Mouse (Mus musculus): ENCODE results near the gene Sesn1. TPM values are rescaled to one million over a fixed set of nuclear protein-coding genes. Genes with fewer than 3 reads are reported as not detected.
A peak's percentile ranks its signal among the peaks of the same experiment; 100 is the strongest.

Gene Sesn1
- polyA plus RNA-seq, 1 experiment, result 55.4 TPM

GRCm38 (mm10) chr10:41952850-41953527, 143.3 kb downstream of the Sesn1 start:
- Histone ChIP-seq H3K27ac (ENCODE audit: insufficient read depth, low read depth, low read length) (peak overlapping the region; percentile 56), H3K36me3 (ENCODE audit: control insufficient read depth, insufficient read depth, low read length) (no peaks in the 10 kb centered on the region), H3K4me1 (ENCODE audit: control insufficient read depth, insufficient read depth, insufficient read length, low read length) (peaks cover 16% of the 10 kb centered on the region), H3K4me3 (ENCODE audit: low read depth, low read length) (no peak overlapping the region), H3K27me3 (ENCODE audit: control insufficient read depth, insufficient read depth, low read length) (no peaks in the 10 kb centered on the region)
- TF ChIP-seq POLR2A (IDR thresholded peaks at IDR 0.05; ENCODE audit: low read depth, low read length) (no peak), CTCF (IDR thresholded peaks at IDR 0.05; ENCODE audit: extremely low read depth, insufficient read length, insufficient replicate concordance, low read depth, low read length) (no peak)
- 72% methylated on average over 14 of the region's 14 CpGs for WGBS

DNA sequence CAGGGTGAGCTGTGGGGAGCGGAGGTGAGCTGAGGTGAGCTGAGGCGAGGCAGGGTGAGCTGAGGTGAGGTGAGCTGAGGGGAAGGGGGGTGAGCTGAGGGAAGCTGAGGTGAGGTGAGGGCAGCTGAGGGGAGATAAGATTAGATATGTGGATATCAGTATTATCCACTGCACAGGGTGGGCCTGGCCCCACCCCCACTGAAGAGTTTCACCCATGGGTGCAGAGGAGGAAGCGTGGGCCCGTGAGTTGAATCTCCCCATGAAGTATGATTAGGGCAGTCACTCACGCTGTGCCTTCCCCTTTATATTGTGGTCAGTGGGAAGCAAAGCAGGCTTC, 143.8 kb downstream of the Sesn1 start:
- Histone ChIP-seq H3K36me3 (ENCODE audit: control insufficient read depth, insufficient read depth, low read length) (no peaks in the 10 kb centered on the region), H3K27me3 (ENCODE audit: control insufficient read depth, insufficient read depth, low read length) (no peaks in the 10 kb centered on the region), H3K4me3 (ENCODE audit: low read depth, low read length) (no peak overlapping the region), H3K27ac (ENCODE audit: insufficient read depth, low read depth, low read length) (peak overlapping the region; percentile 93), H3K4me1 (ENCODE audit: control insufficient read depth, insufficient read depth, insufficient read length, low read length) (peaks cover 18% of the 10 kb centered on the region)
- TF ChIP-seq CTCF (IDR thresholded peaks at IDR 0.05; ENCODE audit: extremely low read depth, insufficient read length, insufficient replicate concordance, low read depth, low read length) (no peak), POLR2A (IDR thresholded peaks at IDR 0.05; ENCODE audit: low read depth, low read length) (no peak)
- 36% methylated on average over 5 of the region's 5 CpGs for WGBS

GRCm38 (mm10) chr10:41957421-41958225, 147.9 kb downstream of the Sesn1 start:
- WGBS, result 69% methylated on average over 18 of the region's 18 CpGs
- H3K4me1 ChIP-seq (ENCODE audit: control insufficient read depth, insufficient read depth, insufficient read length, low read length), result peaks cover 23% of the 10 kb centered on the region
- H3K27ac ChIP-seq (ENCODE audit: insufficient read depth, low read depth, low read length), result peak overlapping the region; percentile 93
- peaks cover 2% of the 10 kb centered on the region; the same call in 1 of the 2 replicates for H3K36me3 ChIP-seq (ENCODE audit: control insufficient read depth, insufficient read depth, low read length)
- no peaks in the 10 kb centered on the region for H3K27me3 ChIP-seq (ENCODE audit: control insufficient read depth, insufficient read depth, low read length)
- H3K4me3 ChIP-seq (ENCODE audit: low read depth, low read length), result no peak overlapping the region
- TF ChIP-seq POLR2A (IDR thresholded peaks at IDR 0.05; ENCODE audit: low read depth, low read length) (no peak), CTCF (IDR thresholded peaks at IDR 0.05; ENCODE audit: extremely low read depth, insufficient read length, insufficient replicate concordance, low read depth, low read length) (peak; percentile 48; the same call in 1 of the 2 replicates)

Other genes with a start within 250 kb of the Sesn1 start
- 0.08 and 0.37 TPM in 2 replicates for gene Ccdc162, start 93.3 kb upstream of the Sesn1 start, polyA plus RNA-seq (2012; rRNA removed)
- 0.13 and 0.52 TPM in 2 replicates for gene Cep57l1, start 64 bp upstream of the Sesn1 start, polyA plus RNA-seq (2012; rRNA removed)
- 0.32 and 0.60 TPM in 2 replicates for gene Armc2, start 208.5 kb downstream of the Sesn1 start, polyA plus RNA-seq (2012; rRNA removed)

All from small intestine, adult 2 months (tissue).